Mouse (Mus musculus) urinary bladder, adult 18-20 months (tissue): ENCODE measurements around the gene Pex5.
A peak's percentile ranks its signal among the peaks of the same experiment; 100 is the strongest.
"Not testable (repeated sequence)": the region's sequence is repeated elsewhere in the genome, so short reads cannot be mapped to it uniquely, and the experiment has no call there.

Experiments
- DNase-seq, 2 experiments: peaks; one replicate each; pipeline ENCODE4 v3.0.0; 2022; ENCODE audit warnings: low spot score in 2 of 2, mixed read lengths in 2 of 2

Pex5 gene

GRCm38 (mm10) chr6:124427289-124427688 is 12.4 kb upstream of the Pex5 start:
- no peak for DNase-seq

- no peak for DNase-seq
These were observed 11.7 kb upstream of the Pex5 start for GRCm38 (mm10) chr6:124426604-124427003.

- no peak for DNase-seq
These were observed 10.7 kb upstream of the Pex5 start for GRCm38 (mm10) chr6:124425523-124425922.

GRCm38 (mm10) chr6:124425042-124425441 is 10.2 kb upstream of the Pex5 start:
- DNase-seq, result peak in 1 of 2 experiments; percentile 16

GRCm38 (mm10) chr6:124424068-124424498 is 9.2 kb upstream of the Pex5 start:
- no peak for DNase-seq

- DNase-seq, result no peak
These were observed 3.8 kb upstream of the Pex5 start for GRCm38 (mm10) chr6:124418686-124419085.

- peak; percentile 66 to 79 for DNase-seq
These were observed 651 bp upstream of the Pex5 start for GRCm38 (mm10) chr6:124415347-124416088.

- peak; percentile 17 to 47 for DNase-seq
These were observed 529 bp downstream of the Pex5 start for GRCm38 (mm10) chr6:124414150-124414926.

GRCm38 (mm10) chr6:124413770-124414149 is 1.1 kb downstream of the Pex5 start:
- no peak for DNase-seq

- no peak for DNase-seq
These were observed 6.5 kb downstream of the Pex5 start for GRCm38 (mm10) chr6:124408355-124408754.

- no peak for DNase-seq
These were observed 7.7 kb downstream of the Pex5 start for GRCm38 (mm10) chr6:124407180-124407579.

GRCm38 (mm10) chr6:124406326-124406725 is 8.5 kb downstream of the Pex5 start:
- DNase-seq, result no peak

- no peak for DNase-seq
These were observed 15.1 kb downstream of the Pex5 start for GRCm38 (mm10) chr6:124399738-124400137.

GRCm38 (mm10) chr6:124394991-124395390 is 19.9 kb downstream of the Pex5 start:
- not testable (repeated sequence) for DNase-seq

- no peak for DNase-seq
These were observed 34.7 kb downstream of the Pex5 start for GRCm38 (mm10) chr6:124380142-124380541.

GRCm38 (mm10) chr6:124379331-124379730 is 35.5 kb downstream of the Pex5 start:
- no peak for DNase-seq

- DNase-seq, result no peak
These were observed 37.2 kb downstream of the Pex5 start for GRCm38 (mm10) chr6:124377494-124378255.

GRCm38 (mm10) chr6:124376311-124376710 is 38.6 kb downstream of the Pex5 start:
- no peak for DNase-seq

GRCm38 (mm10) chr6:124375435-124375884 is 39.4 kb downstream of the Pex5 start:
- peak in 1 of 2 experiments; percentile 9 for DNase-seq

- no peak for DNase-seq
These were observed 40.2 kb downstream of the Pex5 start for GRCm38 (mm10) chr6:124374683-124375082.

- DNase-seq, result no peak
These were observed 41.2 kb downstream of the Pex5 start for GRCm38 (mm10) chr6:124373584-124374206.

- DNase-seq, result no peak
These were observed 50.5 kb downstream of the Pex5 start for GRCm38 (mm10) chr6:124364328-124364727.
